Mouse (Mus musculus): ENCODE measurements at regions not wholly inside any gene's neighbourhood (a gene's known extent, or its start where the extent isn't known, plus 50 kb on each side); places are given as distances from the start of the nearest gene placed in this dataset.

- DNase-seq: peak; percentile 6
- intact Hi-C loops (cut with DNase I; ENCODE audit: low total_unique reads): no loop called here
These were observed 228.2 kb downstream of the Klhl13 start for GRCm38 (mm10) chrX:23136710-23137109.

- intact Hi-C loops (cut with DNase I; ENCODE audit: low total_unique reads): no loop called here
- DNase-seq: no peak
These were observed 269.0 kb downstream of the Klhl13 start for GRCm38 (mm10) chrX:23095867-23096266.

- no peak for DNase-seq
- intact Hi-C loops (cut with DNase I; ENCODE audit: low total_unique reads): no loop called here
These were observed 272.1 kb downstream of the Klhl13 start for GRCm38 (mm10) chrX:23092774-23093173.

DNA sequence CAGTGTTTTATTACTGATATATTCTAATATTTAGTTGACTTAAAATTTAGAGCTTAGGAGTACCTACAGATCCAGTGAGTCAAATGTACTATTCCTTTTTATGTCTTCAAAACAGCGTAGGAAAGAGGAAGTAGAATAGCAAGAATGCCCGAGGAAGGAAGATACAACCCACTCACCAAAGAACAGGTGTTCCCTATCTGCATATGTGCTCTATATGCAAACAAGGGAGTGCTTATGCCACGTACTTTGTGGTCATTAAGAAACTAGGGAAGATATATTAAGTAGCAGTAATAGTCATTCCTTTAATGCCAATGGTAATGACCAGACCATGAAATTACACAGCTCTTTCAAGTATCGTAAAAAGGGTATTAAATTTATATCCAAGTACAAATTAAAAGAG, 298.4 kb downstream of the Klhl13 start:
- DNase-seq: no peak
- intact Hi-C loops (cut with DNase I; ENCODE audit: low total_unique reads): no loop called here

DNA sequence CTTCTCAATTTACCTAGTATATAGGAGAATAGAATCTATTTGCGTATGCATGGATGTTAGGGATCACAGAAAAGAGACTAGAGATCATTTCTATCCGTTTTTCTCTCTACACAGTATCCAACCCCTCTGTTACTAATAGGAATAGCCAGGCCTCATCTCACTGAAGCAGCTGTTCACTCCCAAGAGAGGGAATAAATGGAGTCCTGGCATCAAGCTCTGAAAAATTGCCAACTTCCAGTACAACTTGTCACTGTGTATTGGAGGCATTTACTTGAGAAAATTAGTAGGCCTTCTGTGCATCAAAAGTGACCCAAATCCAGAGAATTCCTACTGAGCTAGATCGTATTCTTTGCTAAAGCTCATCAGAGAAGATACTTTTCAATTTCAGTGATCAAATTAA, 337.3 kb downstream of the Klhl13 start:
- intact Hi-C loops (cut with DNase I; ENCODE audit: low total_unique reads): no loop called here
- DNase-seq: no peak

- intact Hi-C loops (cut with DNase I; ENCODE audit: low total_unique reads): no loop called here
- no peak for DNase-seq
These were observed 349.3 kb downstream of the Klhl13 start for GRCm38 (mm10) chrX:23015562-23015961.

- no peak for DNase-seq
- intact Hi-C loops (cut with DNase I; ENCODE audit: low total_unique reads): no loop called here
These were observed 349.8 kb downstream of the Klhl13 start for GRCm38 (mm10) chrX:23015118-23015517.
